Mouse (Mus musculus) hindbrain, embryonic 16.5 days (tissue): ENCODE measurements around the gene Ngp. TPM values are rescaled to one million over a fixed set of nuclear protein-coding genes. Genes with fewer than 3 reads are reported as not detected.
"Not testable (repeated sequence)": the region's sequence is repeated elsewhere in the genome, so short reads cannot be mapped to it uniquely, and the experiment has no call there.

Experiments
- ATAC-seq: fragments of 200-750 bp; cut with Nextera tagmentation; 2 replicates; pipeline ENCODE4 v1.8.0; 2017; ENCODE audit warnings: moderate TSS enrichment, moderate library complexity
- H3K27ac ChIP-seq: fragments of 300-500 bp; sonication (generic); 2 replicates; pipeline ENCODE4 v1.5.1; 2014; ENCODE audit warnings: low read depth, mild to moderate bottlenecking, control low read depth, low read length, moderate library complexity
- H3K27me3 ChIP-seq: fragments of 300-500 bp; sonication (generic); replicated peaks from 2 replicates; pipeline ENCODE4 v1.6.1; 2014; ENCODE audit warnings: low read length; ENCODE audit not compliant: control insufficient read depth, insufficient read depth
- H3K36me3 ChIP-seq: fragments of 300-500 bp; sonication (generic); 2 replicates; pipeline ENCODE4 v1.6.1; 2014; ENCODE audit warnings: mild to moderate bottlenecking, low read length, moderate library complexity, mixed read lengths; ENCODE audit not compliant: control insufficient read depth, insufficient read depth
- H3K4me1 ChIP-seq: fragments of 300-500 bp; sonication (generic); 2 replicates; pipeline ENCODE4 v1.6.1; 2014; ENCODE audit warnings: low read depth, low read length; ENCODE audit not compliant: control insufficient read depth, insufficient read depth
- H3K4me2 ChIP-seq: fragments of 300-500 bp; sonication (generic); 2 replicates; pipeline ENCODE4 v1.6.1; 2014; ENCODE audit warnings: mild to moderate bottlenecking, low read length, control low read depth, moderate library complexity
- H3K4me3 ChIP-seq: fragments of 300-500 bp; sonication (generic); 2 replicates; pipeline ENCODE4 v1.5.1; 2014; ENCODE audit warnings: mild to moderate bottlenecking, low read length, control low read depth, moderate library complexity
- H3K9ac ChIP-seq: fragments of 300-500 bp; sonication (generic); 2 replicates; pipeline ENCODE4 v1.6.1; 2014; ENCODE audit warnings: low read depth, mild to moderate bottlenecking, control low read depth, low read length, moderate library complexity
- H3K9me3 ChIP-seq: fragments of 300-500 bp; sonication (generic); 2 replicates; pipeline ENCODE4 v1.6.1; 2014; ENCODE audit warnings: mild to moderate bottlenecking, low read length, moderate library complexity; ENCODE audit not compliant: control insufficient read depth
- WGBS: fragments of 180-500 bp; shearing (Covaris S2); extraction: QIAGEN DNeasy Blood & Tissue Kit; methylation state at CpG from one replicate; pipeline ENCODE4 v1.1.7; 2014; 5-methylcytosine and 5-hydroxymethylcytosine counted together
- polyA plus RNA-seq: library from polyadenylated mRNA; unstranded; fragments of >200 nt; fragmentation: Nextera tagmentation; extraction: Ambion mirVana; gene quantifications from 2 replicates; pipeline ENCODE4 v1.2.1, GENCODE M21; 2015

Ngp gene
- 1.3 and 1.9 TPM in 2 replicates for polyA plus RNA-seq

DNA sequence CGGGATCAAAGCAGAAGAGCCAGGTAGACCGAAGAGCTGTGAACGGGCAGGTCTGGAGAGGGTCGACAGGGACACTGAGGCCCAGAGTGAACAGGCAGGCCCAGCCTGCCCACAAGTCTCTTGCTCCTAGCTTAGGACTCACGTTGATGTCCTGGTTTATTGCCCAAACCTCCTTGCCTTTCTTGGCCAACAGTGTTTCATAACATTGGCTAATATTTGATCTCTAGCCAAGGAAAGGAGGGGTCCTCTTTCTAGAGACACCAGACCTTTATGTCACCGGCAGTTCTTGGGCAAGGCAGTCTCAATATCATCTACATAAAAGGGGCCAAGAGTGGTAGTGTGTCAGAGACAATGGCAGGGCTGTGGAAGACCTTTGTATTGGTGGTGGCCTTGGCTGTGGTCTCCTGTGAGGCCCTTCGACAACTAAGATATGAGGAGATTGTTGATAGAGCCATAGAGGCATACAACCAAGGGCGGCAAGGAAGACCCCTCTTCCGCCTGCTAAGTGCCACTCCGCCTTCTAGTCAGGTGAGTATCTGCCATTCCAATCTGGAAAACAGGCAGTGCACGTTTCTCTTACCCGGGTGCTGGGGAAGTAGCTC lies at the start of gene Ngp:
Gene Ngp (plus strand): TSS at position 237 of the 602 bp plus-strand sequence.
- no peak within 1 kb of the TSS for H3K9ac ChIP-seq
- no peak within 1 kb of the TSS for H3K4me2 ChIP-seq
- no peaks in the 10 kb centered on the region for H3K27me3 ChIP-seq
- H3K9me3 ChIP-seq, result no peaks in the 10 kb centered on the region
- 89% methylated on average over 12 of the region's 12 CpGs for WGBS
- no peaks in the 10 kb centered on the region for H3K36me3 ChIP-seq
- H3K4me1 ChIP-seq, result no peaks in the 10 kb centered on the region
- no peak within 1 kb of the TSS for H3K4me3 ChIP-seq
- ATAC-seq, result no peak
- H3K27ac ChIP-seq, result no peak within 1 kb of the TSS

- no peaks in the 10 kb centered on the region for H3K27me3 ChIP-seq
- H3K4me1 ChIP-seq, result no peaks in the 10 kb centered on the region
- H3K4me2 ChIP-seq, result no peak overlapping the region
- no peaks in the 10 kb centered on the region for H3K9me3 ChIP-seq
- no peak overlapping the region for H3K27ac ChIP-seq
- peaks cover 20% of the 10 kb centered on the region for H3K36me3 ChIP-seq
- no peak overlapping the region for H3K9ac ChIP-seq
- WGBS, result 90% methylated on average over 3 of the region's 3 CpGs
- no peak overlapping the region for H3K4me3 ChIP-seq
- ATAC-seq, result no peak
Measured at GRCm38 (mm10) chr9:110369860-110370259, 49.7 kb upstream of the Ngp start.

DNA sequence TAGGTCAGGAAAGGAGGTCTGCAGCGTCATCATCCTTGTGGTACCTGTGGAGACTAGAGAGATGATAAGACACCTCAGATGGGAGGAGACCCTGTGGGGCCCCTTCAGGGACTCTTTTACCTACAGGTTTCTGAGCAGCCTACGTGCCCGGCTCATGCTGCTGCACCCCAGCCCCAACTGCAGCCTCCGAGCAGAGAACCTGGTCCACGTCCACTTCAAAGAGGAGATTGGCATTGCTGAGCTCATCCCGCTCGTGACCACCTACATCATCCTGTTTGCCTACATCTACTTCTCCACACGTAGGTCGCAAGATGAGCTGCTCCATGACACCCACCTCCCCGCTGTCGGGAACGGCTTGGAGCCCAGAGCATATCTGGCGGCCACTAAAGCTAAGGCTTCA lies 45.7 kb upstream of the Ngp start:
- no peak overlapping the region for H3K9ac ChIP-seq
- H3K4me3 ChIP-seq, result no peak overlapping the region
- no peak overlapping the region for H3K4me2 ChIP-seq
- no peaks in the 10 kb centered on the region for H3K4me1 ChIP-seq
- no peak overlapping the region for H3K27ac ChIP-seq
- no peaks in the 10 kb centered on the region for H3K27me3 ChIP-seq
- peaks cover 26% of the 10 kb centered on the region for H3K36me3 ChIP-seq
- no peak for ATAC-seq
- no peaks in the 10 kb centered on the region for H3K9me3 ChIP-seq
- WGBS, result 96% methylated on average over 13 of the region's 13 CpGs

DNA sequence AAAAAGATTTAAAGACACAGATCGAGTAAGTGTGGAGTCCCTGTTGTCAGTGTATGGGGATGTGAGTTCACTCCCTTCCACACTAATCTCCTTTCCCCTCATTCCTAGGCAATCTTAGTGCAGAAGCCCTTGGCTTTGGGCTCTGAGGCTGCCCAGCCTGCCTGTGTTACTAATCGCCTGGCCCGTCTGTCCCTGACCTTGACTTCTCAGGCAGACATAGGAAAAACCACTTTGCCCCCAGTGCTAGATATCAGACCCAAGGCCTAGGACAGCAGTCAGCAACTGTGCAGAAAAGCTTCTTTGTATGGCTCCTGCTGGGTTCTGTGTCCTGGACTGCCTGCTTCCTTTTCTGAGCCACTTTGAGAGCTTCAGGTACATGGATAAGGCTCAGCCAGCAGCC lies 43.9 kb upstream of the Ngp start:
- Histone ChIP-seq H3K27me3 (no peaks in the 10 kb centered on the region), H3K4me1 (no peaks in the 10 kb centered on the region), H3K36me3 (peaks cover 30% of the 10 kb centered on the region), H3K9ac (no peak overlapping the region), H3K9me3 (no peaks in the 10 kb centered on the region), H3K4me2 (no peak overlapping the region), H3K27ac (no peak overlapping the region), H3K4me3 (no peak overlapping the region)
- WGBS, result 93% methylated on average over 3 of the region's 3 CpGs
- ATAC-seq, result no peak

GRCm38 (mm10) chr9:110377655-110378054 lies 41.9 kb upstream of the Ngp start:
- peaks cover 31% of the 10 kb centered on the region for H3K36me3 ChIP-seq
- ATAC-seq, H3K27ac ChIP-seq, H3K4me1 ChIP-seq, H3K9ac ChIP-seq, H3K27me3 ChIP-seq, H3K4me3 ChIP-seq, H3K4me2 ChIP-seq, H3K9me3 ChIP-seq: not testable (repeated sequence)
- 96% methylated on average over 15 of the region's 15 CpGs for WGBS

- no peaks in the 10 kb centered on the region for H3K9me3 ChIP-seq
- peaks cover 29% of the 10 kb centered on the region for H3K36me3 ChIP-seq
- H3K27ac ChIP-seq, result no peak overlapping the region
- WGBS, result 96% methylated on average over 8 of the region's 8 CpGs
- H3K4me1 ChIP-seq, result no peaks in the 10 kb centered on the region
- no peak overlapping the region for H3K9ac ChIP-seq
- ATAC-seq, result no peak
- no peaks in the 10 kb centered on the region for H3K27me3 ChIP-seq
- no peak overlapping the region for H3K4me3 ChIP-seq
- H3K4me2 ChIP-seq, result no peak overlapping the region
Measured at GRCm38 (mm10) chr9:110379361-110379760, 40.2 kb upstream of the Ngp start.

- ATAC-seq, result 0 out of 2 replicates have a peak, but pooled peaks have one; percentile 13
Measured at GRCm38 (mm10) chr9:110380662-110381061, 38.9 kb upstream of the Ngp start.

GRCm38 (mm10) chr9:110381292-110381691 lies 38.3 kb upstream of the Ngp start:
- no peak overlapping the region for H3K27ac ChIP-seq
- ATAC-seq, result no peak
- 91% methylated on average over 7 of the region's 12 CpGs for WGBS
- no peaks in the 10 kb centered on the region for H3K4me1 ChIP-seq
- no peak overlapping the region for H3K4me3 ChIP-seq
- no peaks in the 10 kb centered on the region for H3K9me3 ChIP-seq
- H3K4me2 ChIP-seq, result no peak overlapping the region
- no peak overlapping the region for H3K9ac ChIP-seq
- peaks cover 46% of the 10 kb centered on the region for H3K36me3 ChIP-seq
- no peaks in the 10 kb centered on the region for H3K27me3 ChIP-seq

More at GRCm38 (mm10) chr9:110380662-110381061, 38.9 kb upstream of the Ngp start:
- no peak overlapping the region for H3K4me3 ChIP-seq
- H3K4me1 ChIP-seq, result no peaks in the 10 kb centered on the region
- WGBS, result 50% methylated on average over 19 of the region's 21 CpGs
- H3K9ac ChIP-seq, result no peak overlapping the region
- no peak overlapping the region for H3K4me2 ChIP-seq
- no peak overlapping the region for H3K27ac ChIP-seq
- no peaks in the 10 kb centered on the region for H3K27me3 ChIP-seq
- H3K36me3 ChIP-seq, result peaks cover 40% of the 10 kb centered on the region
- H3K9me3 ChIP-seq, result no peaks in the 10 kb centered on the region

DNA sequence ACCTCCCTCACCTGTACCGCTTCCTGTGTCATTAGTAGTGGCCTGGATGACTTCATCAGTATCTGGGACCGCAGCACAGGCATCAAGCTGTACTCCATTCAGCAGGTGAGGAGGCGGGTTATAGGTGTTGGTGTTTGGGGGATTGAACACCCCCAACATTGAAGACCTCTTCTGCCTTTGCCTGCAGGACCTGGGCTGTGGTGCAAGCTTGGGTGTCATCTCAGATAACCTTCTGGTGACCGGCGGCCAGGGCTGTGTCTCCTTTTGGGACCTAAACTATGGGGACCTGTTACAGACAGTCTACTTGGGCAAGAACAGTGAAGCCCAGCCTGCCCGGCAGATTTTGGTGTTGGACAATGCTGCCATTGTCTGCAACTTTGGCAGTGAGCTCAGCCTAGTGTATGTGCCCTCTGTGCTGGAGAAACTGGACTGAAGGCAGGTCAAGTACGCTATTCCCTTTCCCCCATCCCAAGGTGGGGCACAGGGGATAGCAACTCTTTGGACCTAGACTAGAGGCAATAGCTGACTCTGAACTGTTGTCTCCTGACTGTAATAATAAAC lies 35.1 kb upstream of the Ngp start:
- no peak overlapping the region for H3K9ac ChIP-seq
- H3K36me3 ChIP-seq, result peaks cover 60% of the 10 kb centered on the region
- H3K4me3 ChIP-seq, result no peak overlapping the region
- H3K4me1 ChIP-seq, result no peaks in the 10 kb centered on the region
- H3K27ac ChIP-seq, result no peak overlapping the region
- no peak overlapping the region for H3K4me2 ChIP-seq
- H3K9me3 ChIP-seq, result no peaks in the 10 kb centered on the region
- 83% methylated on average over 7 of the region's 7 CpGs for WGBS
- no peaks in the 10 kb centered on the region for H3K27me3 ChIP-seq
- ATAC-seq, result no peak
